ENCODE assay signal across 7 mouse cellular contexts in the genomic region with DNA sequence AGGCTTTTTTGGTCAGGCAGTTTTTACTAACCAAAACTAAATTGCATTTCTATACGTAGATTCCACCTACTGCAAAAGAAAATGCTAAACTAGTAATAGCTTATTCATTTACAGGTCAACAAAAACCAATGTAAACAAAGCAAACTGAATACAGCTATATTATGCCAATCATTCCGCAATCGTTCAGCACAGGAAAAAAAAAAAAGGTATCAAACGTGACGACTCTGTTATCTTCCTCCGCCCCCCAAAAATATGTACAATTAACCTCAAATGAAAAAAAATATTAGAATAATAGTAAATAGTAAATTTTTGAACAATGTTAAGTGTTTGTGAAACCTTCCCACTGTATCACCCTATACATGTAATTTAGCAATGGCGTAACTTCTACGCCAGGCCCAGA. TPM values are rescaled to one million over a fixed set of nuclear protein-coding genes. Genes with fewer than 3 reads are reported as not detected.
DNase-seq lines count a peak whose midpoint lies in the region; ATAC-seq and TF ChIP-seq lines count a peak whose summit lies in the region.

No protein-coding gene starts in this region.

- peak overlapping the region; percentile 87 for H3K4me2 ChIP-seq in lung, postnatal 0 days (replicated peaks; ENCODE audit: low read depth, low read length)
- H3K4me2 ChIP-seq in forebrain, embryonic 12.5 days: peak overlapping the region; percentile 96
- peak overlapping the region; percentile 91 for H3K4me2 ChIP-seq in limb, embryonic 14.5 days (replicated peaks; ENCODE audit: low read depth, low read length, severe bottlenecking)
- H3K4me2 ChIP-seq in stomach, embryonic 15.5 days: peak overlapping the region; percentile 87

- ATAC-seq in lung, postnatal 0 days: no peak
- no peak for ATAC-seq in forebrain, embryonic 12.5 days (ENCODE audit: low FRiP score)
- no peak for ATAC-seq in limb, embryonic 14.5 days (ENCODE audit: low FRiP score, low read depth)
- ATAC-seq in stomach, embryonic 15.5 days (ENCODE audit: insufficient read depth, low FRiP score, low read depth): no peak

- H3K27ac ChIP-seq in lung, postnatal 0 days (ENCODE audit: low read length): no peak overlapping the region
- no peak overlapping the region for H3K27ac ChIP-seq in forebrain, embryonic 12.5 days
- no peak overlapping the region for H3K27ac ChIP-seq in limb, embryonic 14.5 days (replicated peaks; ENCODE audit: low read depth, low read length)
- H3K27ac ChIP-seq in stomach, embryonic 15.5 days: no peak overlapping the region

- no peaks in the 10 kb centered on the region for H3K27me3 ChIP-seq in lung, postnatal 0 days (replicated peaks; ENCODE audit: insufficient read depth, low read length)
- no peaks in the 10 kb centered on the region for H3K27me3 ChIP-seq in forebrain, embryonic 12.5 days
- H3K27me3 ChIP-seq in limb, embryonic 14.5 days (ENCODE audit: control insufficient read depth, insufficient read depth, low read length): no peaks in the 10 kb centered on the region
- no peaks in the 10 kb centered on the region for H3K27me3 ChIP-seq in stomach, embryonic 15.5 days (replicated peaks)

- WGBS in lung, postnatal 0 days: 8% methylated on average over 8 of the region's 8 CpGs
- WGBS in forebrain, embryonic 12.5 days: 22% methylated on average over 8 of the region's 8 CpGs
- 14% methylated on average over 8 of the region's 8 CpGs for WGBS in limb, embryonic 14.5 days
- 15% methylated on average over 8 of the region's 8 CpGs for WGBS in stomach, embryonic 15.5 days

- H3K36me3 ChIP-seq in lung, postnatal 0 days (ENCODE audit: insufficient read depth, low read length): no peaks in the 10 kb centered on the region
- no peaks in the 10 kb centered on the region for H3K36me3 ChIP-seq in forebrain, embryonic 12.5 days (replicated peaks)
- no peaks in the 10 kb centered on the region for H3K36me3 ChIP-seq in limb, embryonic 14.5 days (ENCODE audit: control insufficient read depth, insufficient read depth, low read length)
- no peaks in the 10 kb centered on the region for H3K36me3 ChIP-seq in stomach, embryonic 15.5 days

- TF ChIP-seq CTCF in lung, postnatal 0 days (IDR thresholded peaks at IDR 0.05): no peak

- peak overlapping the region; percentile 90 for H3K9ac ChIP-seq in lung, postnatal 0 days (replicated peaks; ENCODE audit: low read depth)
- H3K9ac ChIP-seq in forebrain, embryonic 12.5 days: peak overlapping the region; percentile 94
- peak overlapping the region; percentile 81 for H3K9ac ChIP-seq in limb, embryonic 14.5 days (ENCODE audit: low read depth, low read length, severe bottlenecking)
- peak overlapping the region; percentile 95; the same call in 1 of the 2 replicates for H3K9ac ChIP-seq in stomach, embryonic 15.5 days

- peaks cover 3% of the 10 kb centered on the region; the same call in 1 of the 2 replicates for H3K4me1 ChIP-seq in lung, postnatal 0 days (ENCODE audit: insufficient read depth, low read depth, low read length)
- H3K4me1 ChIP-seq in forebrain, embryonic 12.5 days: peaks cover 34% of the 10 kb centered on the region
- peaks cover 17% of the 10 kb centered on the region for H3K4me1 ChIP-seq in limb, embryonic 14.5 days (ENCODE audit: control insufficient read depth, insufficient read depth, low read length)
- peaks cover 24% of the 10 kb centered on the region for H3K4me1 ChIP-seq in stomach, embryonic 15.5 days

- TF ChIP-seq EP300 in lung, postnatal 0 days (IDR thresholded peaks at IDR 0.05): no peak

- no peak for TF ChIP-seq POLR2A in limb, embryonic 14.5 days (IDR thresholded peaks at IDR 0.05; ENCODE audit: borderline replicate concordance, extremely low read depth, insufficient read depth, insufficient read length)

- no peak for DNase-seq in lung, postnatal 0 days (ENCODE audit: low spot score)
- DNase-seq in lung, postnatal 14 days: no peak
- no peak for DNase-seq in limb, embryonic 14.5 days (ENCODE audit: low spot score)
- no peak for DNase-seq in cerebellum, postnatal 10 days
- no peak for DNase-seq in layer of hippocampus, adult 9-11 months

- H3K9me3 ChIP-seq in lung, postnatal 0 days (ENCODE audit: low read length): no peaks in the 10 kb centered on the region
- no peaks in the 10 kb centered on the region for H3K9me3 ChIP-seq in forebrain, embryonic 12.5 days
- no peaks in the 10 kb centered on the region for H3K9me3 ChIP-seq in limb, embryonic 14.5 days (ENCODE audit: control insufficient read depth, low read length)
- no peaks in the 10 kb centered on the region for H3K9me3 ChIP-seq in stomach, embryonic 15.5 days

- peak overlapping the region; percentile 98 for H3K4me3 ChIP-seq in lung, postnatal 0 days (ENCODE audit: low read depth, low read length)
- peak overlapping the region; percentile 99 for H3K4me3 ChIP-seq in forebrain, embryonic 12.5 days (replicated peaks)
- peak overlapping the region; percentile 98 for H3K4me3 ChIP-seq in limb, embryonic 14.5 days (replicated peaks; ENCODE audit: low read length)
- peak overlapping the region; percentile 94 for H3K4me3 ChIP-seq in stomach, embryonic 15.5 days (replicated peaks)

RNA-seq across cellular contexts. Expression of gene Fem1b, which starts 1.6 kb away (rescaled TPM):
- 9.2 and 10.8 TPM in 2 replicates for polyA plus RNA-seq in lung, postnatal 0 days (2015; fragmentation: Nextera tagmentation; extraction: Ambion mirVana)
- 56.6 and 59.0 TPM in 2 replicates for polyA plus RNA-seq in forebrain, embryonic 12.5 days (2016; fragmentation: Nextera tagmentation; extraction: Ambion mirVana)
- polyA plus RNA-seq in limb, embryonic 14.5 days (2012; rRNA removed): 20.7 and 21.2 TPM in 2 replicates
- polyA plus RNA-seq in limb, embryonic 14.5 days (2014; fragmentation: Nextera tagmentation; extraction: Ambion mirVana): 31.4 and 31.6 TPM in 2 replicates
- 17.1 and 18.7 TPM in 2 replicates for polyA plus RNA-seq in stomach, embryonic 15.5 days (2015; fragmentation: Nextera tagmentation; extraction: Ambion mirVana)

RNA-seq across cellular contexts. Expression of gene Cln6, which starts 28.5 kb away (rescaled TPM):
- polyA plus RNA-seq in lung, postnatal 0 days (2015; fragmentation: Nextera tagmentation; extraction: Ambion mirVana): 19.1 and 20.3 TPM in 2 replicates
- 8.5 and 9.8 TPM in 2 replicates for polyA plus RNA-seq in forebrain, embryonic 12.5 days (2016; fragmentation: Nextera tagmentation; extraction: Ambion mirVana)
- 57.5 and 74.5 TPM in 2 replicates for polyA plus RNA-seq in limb, embryonic 14.5 days (2012; rRNA removed)
- 24.4 and 25.6 TPM in 2 replicates for polyA plus RNA-seq in limb, embryonic 14.5 days (2014; fragmentation: Nextera tagmentation; extraction: Ambion mirVana)
- 22.3 and 24.3 TPM in 2 replicates for polyA plus RNA-seq in stomach, embryonic 15.5 days (2015; fragmentation: Nextera tagmentation; extraction: Ambion mirVana)

RNA-seq across cellular contexts. Expression of gene Calml4, which starts 47.8 kb away (rescaled TPM):
- polyA plus RNA-seq in lung, postnatal 0 days (2015; fragmentation: Nextera tagmentation; extraction: Ambion mirVana): 19.7 and 20.6 TPM in 2 replicates
- 1.8 and 3.1 TPM in 2 replicates for polyA plus RNA-seq in forebrain, embryonic 12.5 days (2016; fragmentation: Nextera tagmentation; extraction: Ambion mirVana)
- 10.2 and 14.3 TPM in 2 replicates for polyA plus RNA-seq in limb, embryonic 14.5 days (2012; rRNA removed)
- polyA plus RNA-seq in limb, embryonic 14.5 days (2014; fragmentation: Nextera tagmentation; extraction: Ambion mirVana): 15.3 and 18.7 TPM in 2 replicates
- polyA plus RNA-seq in stomach, embryonic 15.5 days (2015; fragmentation: Nextera tagmentation; extraction: Ambion mirVana): 55.5 and 58.4 TPM in 2 replicates
